Mouse (Mus musculus) gastrocnemius, postnatal 10 days (tissue): ENCODE results near the gene Arhgap23. TPM values are rescaled to one million over a fixed set of nuclear protein-coding genes. Genes with fewer than 3 reads are reported as not detected.

Experiments used
- DNase-seq: peaks from one replicate; pipeline ENCODE4 v3.0.0; 2021; ENCODE audit warnings: mixed read lengths
- total RNA-seq, 2 experiments: library from RNA; stranded (reverse); gene quantifications; 2 replicates each; pipeline ENCODE4 v1.2.3; 2021

The Arhgap23 gene
- total RNA-seq, 2 experiments from 2014 or later: 13.5 to 18.9 TPM

DNA sequence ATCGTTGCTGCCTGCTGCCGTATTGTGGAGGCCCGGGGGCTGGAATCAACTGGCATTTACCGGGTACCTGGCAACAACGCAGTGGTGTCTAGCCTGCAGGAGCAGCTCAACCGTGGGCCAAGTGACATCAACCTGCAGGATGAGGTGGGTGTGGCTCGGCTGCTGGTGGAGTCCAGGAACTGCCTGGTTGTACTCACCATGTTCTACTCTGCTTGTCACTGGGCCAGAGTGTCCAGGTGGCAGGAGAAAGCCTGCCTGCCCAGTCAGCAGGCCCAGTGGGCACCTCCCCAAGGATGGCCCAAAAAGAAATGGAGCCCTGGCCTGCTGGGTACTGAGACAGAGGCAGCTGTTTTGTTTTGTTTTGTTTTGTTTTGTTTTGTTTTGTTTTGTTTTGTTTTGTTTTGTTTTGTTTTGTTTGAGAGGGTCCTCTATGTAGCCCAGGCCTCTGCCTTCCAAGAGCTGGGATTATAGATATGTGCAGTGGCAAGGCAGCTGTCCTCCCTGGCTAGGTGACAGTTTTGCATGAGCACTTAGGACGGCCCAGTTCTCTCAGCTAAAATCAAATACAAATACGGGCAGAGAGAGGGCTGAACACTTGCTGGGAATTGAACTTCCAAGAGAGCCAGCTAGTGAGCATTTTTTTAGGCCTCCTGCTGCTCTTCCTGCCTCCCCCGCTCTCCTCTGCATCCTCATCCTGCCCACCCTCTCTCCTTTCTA lies 51.3 kb downstream of the Arhgap23 start:
- DNase-seq: peak; percentile 41

DNA sequence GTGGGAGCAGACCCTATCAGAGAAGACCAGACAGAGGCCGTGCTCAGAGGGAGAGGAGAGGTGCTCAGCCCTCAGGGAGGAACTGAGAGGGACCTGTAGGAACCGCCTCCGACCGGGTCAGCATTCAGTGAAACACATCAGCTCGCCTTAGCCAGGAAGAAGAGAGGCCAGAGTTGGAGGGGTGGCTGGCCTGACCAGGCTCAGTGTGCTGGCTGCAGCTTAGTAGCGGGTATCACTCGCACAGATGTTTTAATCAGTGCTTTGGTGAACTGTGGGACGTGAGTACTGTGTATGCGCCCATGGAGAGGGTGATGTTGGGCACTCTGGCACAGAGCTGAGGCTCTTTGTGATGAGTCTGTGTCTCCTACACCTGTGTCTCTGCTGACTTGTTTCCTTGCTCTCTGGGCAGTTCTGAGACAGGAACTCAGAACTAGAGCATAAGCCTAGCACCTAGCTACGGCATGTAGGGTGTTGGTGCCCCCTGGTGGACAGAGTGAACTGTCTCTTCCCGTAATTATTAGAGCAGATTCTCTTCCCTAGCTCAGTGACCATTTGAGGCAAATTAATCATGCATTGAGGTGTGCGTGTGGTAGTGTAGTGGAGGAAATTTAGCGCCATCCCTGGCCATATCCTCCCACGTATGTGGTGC lies 53.4 kb downstream of the Arhgap23 start:
- peak; percentile 93 for DNase-seq

DNA sequence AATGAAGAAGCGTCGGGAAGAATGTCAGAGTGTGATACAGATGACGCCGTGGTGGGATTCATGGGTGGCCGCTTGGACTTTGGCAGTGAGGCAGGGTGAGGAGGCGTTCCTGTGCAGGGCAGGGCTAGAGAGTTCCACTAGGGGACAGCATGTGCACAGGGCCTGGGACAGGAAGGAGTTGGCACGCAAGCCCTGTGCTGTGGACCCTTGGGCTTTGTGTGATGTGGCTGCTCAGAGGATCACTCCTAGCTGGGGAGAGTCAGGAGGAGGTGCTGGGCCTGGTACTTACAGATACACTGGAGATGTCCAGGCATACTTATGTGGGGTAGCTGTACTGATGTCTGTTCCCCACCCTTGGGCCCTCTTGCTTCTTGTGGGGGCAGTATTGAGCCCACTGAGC lies 54.5 kb downstream of the Arhgap23 start:
- no peak for DNase-seq

DNA sequence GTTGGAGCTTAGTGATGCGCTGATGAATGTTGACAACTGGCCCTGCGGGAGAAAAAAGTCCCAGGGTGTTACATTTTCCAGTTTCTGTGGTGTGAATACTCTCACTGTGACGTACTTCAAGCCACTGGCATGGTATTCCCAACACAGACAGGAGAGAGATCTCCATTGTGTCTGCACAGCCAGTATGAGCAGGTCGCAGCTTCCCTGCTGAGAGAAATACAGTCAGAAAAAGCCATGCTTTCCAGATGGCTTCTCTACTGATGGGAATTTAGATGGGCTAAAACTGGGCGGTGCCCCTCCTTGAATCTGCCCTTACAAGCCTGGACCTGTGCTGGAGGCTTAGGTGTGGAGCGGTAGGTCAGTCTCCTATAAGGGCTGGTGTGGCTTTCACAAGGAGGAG lies 55.9 kb downstream of the Arhgap23 start:
- no peak for DNase-seq

DNA sequence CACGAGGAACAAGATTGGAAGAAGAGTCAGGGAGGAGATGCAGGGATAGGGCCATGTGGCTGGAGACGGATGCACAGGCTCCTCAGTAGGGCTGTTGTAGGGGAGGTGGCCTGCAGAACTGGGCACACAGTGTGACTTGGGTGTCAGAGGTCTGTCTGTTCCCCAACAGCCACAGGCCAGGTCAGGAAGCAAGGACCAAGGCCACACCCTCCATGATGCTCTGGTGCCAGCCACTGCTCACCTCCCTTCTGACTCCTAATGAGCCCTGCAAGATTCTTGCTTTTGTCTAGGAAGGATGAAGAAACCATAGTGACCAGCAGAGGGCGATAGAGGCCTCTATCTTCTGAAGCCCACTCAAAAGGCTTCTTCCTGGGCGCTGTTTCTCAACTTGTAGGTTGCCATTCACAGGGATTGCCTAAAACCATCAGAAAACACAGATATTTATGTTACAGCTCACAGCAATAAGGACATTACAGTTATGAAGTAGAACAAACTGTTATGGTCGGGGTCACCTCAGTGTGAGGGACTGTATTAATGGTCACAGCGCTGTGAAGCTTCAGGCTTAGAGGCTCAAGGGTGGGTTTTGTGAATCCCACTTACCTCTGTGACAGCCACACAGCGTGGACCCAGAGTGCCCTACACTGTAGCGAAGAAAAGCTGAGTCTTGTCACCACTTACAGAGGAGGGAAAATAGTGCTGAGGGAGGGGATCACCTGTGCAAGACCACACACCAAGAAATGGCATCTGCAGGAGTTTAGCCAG lies 61.2 kb downstream of the Arhgap23 start:
- DNase-seq: peak; percentile 53

DNA sequence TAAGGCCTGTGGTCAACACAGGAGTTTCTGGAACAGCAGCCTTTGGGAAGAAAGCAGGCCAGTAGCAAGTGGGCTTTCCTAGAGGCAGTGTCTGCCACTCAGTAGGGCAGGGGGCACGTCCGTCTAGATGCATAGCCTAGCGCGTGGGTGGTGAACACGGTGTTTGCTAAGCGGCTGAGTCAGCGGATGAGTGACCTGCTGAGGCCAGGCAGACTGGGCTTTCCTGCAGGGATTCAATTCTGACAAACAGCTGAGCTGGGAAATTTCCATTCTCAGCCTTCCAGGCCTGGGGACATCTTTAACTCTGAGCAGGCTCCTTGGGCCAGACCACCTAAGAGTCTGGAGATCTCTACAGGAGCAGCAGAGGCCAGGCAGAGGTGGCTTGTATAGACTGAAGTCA lies 62.1 kb downstream of the Arhgap23 start:
- DNase-seq: no peak

DNA sequence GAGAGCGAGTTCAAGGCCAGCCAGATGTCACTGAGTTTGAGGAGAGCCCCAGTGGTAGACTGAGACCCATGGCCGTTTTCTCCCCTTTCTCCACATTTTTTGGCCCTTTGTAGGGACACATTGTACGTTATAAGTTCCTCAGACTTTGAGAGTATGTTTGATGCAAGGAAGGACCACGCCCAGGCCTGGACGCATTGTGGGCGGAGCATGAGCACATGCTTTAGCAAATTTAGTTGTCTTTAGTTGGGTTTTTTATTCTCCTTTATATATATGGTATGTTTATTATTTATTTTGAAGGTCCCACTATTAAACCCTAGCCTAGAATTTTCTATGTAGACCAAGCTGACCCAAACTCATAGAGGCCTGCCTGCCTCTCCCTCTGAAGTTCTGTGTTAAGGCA lies 63.0 kb downstream of the Arhgap23 start:
- DNase-seq: no peak

DNA sequence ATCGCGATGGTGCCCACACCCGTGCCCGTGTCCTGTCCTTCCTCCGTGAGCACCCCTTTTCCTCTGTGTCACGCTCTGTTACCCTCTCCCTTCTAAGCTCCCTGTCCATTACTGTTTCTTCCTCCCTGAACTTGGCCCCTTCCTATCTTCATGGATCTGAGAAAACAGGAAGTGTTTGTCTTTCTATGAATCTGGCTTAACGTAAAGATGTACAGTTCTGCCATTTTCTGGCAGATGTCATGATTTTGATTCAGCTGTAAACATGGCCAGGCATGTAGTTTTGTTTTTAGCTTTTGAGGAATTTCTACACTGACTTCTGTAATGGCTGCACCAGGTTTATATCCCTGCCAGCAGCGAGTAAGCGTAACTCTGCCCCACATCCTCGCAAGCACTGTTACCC lies 63.8 kb downstream of the Arhgap23 start:
- DNase-seq: no peak

DNA sequence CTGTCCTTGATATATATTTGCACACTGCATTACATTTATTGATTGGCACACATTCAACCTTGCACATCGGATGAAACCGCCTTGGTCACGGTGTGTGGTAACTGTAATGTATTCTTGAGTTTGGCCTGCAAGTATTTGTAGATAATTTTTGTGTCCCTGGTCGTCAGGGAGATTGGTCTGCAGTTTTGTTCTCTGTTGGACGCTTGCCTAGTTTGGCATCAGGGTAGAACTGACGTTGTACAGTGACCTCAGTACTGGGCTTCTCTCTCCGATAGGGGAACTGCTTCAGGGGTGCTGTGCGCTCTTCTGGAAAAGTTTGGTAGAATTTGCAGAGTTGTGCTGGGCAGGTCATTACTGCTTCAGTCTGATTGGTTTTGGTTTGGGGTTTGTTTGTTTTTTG lies 64.5 kb downstream of the Arhgap23 start:
- DNase-seq: no peak

DNA sequence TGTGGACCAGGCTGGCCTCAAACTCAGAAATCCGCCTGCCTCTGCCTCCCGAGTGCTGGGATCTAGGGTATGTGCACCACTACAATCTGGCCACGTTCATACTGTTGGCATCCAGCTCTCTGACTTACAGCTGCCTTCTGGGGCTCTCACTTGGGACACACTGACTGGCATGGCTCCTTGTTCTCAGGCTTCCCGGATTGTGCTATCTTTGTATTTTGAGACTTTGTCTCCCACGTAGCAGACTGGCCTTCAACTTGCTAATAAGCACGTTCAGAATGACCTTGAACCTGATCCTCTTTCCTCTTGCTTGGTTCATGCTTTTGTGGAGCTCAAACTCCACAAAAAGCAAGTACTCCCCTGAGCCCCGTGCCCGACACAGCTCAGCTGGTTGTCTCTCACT lies 70.3 kb downstream of the Arhgap23 start:
- no peak for DNase-seq

DNA sequence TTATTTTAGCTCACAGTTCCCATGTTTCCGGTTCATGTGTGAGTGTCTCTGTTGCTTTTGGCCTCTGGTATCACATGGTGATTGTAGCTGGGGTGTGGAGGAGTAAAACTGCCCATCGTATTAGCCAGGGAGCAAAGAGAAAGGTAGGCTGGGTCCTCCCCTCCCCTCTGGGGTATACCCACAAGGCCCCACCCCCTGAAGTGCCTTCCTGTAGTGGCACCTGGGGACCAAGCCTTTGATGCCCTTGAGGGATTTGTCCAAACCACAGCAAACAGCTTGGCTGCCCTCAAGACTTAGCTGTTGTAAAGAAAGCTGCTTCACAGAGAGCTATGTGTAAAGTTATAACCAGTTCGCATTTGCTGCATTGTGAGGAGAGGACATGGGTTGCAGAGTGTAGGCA lies 72.3 kb downstream of the Arhgap23 start:
- DNase-seq: no peak

DNA sequence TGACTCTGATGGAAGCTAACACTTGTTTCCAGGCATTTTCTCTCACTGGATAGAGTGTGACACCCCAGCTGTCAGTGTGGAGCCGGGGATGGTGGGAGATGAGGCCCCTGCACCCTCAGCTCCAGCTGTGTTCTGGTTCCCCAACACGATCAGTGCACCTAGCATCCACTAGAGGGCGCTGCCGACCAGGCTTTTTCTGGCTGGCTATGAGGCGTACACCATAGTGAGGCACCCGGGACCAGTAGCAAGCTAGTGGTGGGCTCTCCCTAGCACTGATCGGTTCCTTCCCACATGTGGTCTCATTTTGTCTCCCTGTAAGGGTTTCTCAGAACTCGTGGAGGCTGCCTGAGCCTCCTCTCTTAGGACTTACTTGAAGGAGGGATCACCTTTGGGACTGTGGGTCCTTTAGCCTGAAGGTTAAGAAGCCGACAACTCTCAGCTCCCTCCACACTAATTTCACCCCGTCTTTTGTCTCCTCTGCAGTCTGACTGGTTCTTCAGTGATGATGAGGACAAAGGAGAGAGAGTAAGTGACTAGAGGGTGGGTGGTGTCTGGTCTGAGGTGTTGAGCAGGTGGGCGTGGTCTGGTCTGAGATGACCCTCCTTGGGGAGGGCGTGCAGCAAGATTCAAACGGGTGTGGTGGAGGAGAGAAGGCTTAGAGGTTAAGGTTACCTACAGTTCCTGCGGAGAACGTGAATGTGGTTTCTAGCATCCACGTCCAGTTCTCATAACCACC lies 74.4 kb downstream of the Arhgap23 start:
- peak; percentile 81 for DNase-seq

DNA sequence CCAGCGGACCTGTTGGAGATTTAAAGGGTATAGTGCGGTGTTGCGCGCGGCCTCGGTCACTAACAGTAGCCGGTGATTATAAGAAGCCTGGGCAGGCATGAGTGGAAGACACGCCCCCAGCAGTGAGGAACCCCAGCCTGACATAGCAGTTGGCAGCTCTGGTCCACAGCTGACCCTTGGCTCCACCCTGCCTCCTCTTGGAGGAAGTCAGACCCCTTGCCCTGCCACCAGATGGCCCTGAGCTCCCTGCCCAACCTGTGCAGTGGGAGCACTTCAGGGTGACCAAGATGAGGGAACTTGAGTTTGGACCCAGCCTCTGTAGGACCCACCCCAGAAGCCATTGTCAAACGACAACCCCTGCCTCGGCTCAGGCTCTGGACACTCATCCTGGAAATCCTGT lies 76.3 kb downstream of the Arhgap23 start:
- DNase-seq: no peak

DNA sequence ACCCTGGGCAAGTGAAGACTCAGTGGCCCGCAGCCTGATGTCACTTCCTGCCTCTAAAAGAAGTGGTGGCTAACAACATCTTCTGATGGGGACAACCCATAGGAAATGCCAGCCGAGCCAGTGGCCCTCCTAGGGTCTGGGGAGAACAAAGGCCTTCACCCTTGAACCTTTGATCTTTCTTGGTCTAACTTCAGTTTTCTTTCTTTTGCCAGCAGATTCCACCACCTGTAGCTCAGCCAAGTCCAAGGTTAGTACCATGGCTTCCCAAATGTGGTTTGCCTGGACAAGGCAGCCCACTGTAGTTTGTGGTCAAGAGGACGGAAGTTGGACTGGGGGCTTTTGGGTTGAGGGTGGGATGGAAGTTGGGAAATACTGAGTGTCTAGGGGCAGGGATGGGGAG lies 77.5 kb downstream of the Arhgap23 start:
- DNase-seq: no peak

DNA sequence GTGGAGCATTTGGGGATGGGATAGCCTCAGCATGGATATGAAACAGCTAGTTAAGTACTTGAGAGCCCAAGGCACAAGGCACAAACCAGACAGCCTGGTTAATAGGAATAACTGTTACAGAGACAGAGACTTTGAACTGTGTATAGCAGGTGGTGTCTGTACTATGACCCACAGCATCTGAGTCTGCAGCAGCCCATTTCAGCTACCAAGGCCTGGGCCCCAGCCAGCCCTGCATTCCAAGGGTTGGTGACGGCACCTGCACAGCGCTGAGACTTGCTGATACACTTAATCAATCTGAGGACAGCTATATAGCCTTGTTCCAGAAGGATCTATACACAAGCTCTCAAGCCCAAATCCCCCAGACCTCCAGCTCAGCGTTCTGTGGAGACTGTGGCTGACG lies 82.2 kb downstream of the Arhgap23 start:
- no peak for DNase-seq

DNA sequence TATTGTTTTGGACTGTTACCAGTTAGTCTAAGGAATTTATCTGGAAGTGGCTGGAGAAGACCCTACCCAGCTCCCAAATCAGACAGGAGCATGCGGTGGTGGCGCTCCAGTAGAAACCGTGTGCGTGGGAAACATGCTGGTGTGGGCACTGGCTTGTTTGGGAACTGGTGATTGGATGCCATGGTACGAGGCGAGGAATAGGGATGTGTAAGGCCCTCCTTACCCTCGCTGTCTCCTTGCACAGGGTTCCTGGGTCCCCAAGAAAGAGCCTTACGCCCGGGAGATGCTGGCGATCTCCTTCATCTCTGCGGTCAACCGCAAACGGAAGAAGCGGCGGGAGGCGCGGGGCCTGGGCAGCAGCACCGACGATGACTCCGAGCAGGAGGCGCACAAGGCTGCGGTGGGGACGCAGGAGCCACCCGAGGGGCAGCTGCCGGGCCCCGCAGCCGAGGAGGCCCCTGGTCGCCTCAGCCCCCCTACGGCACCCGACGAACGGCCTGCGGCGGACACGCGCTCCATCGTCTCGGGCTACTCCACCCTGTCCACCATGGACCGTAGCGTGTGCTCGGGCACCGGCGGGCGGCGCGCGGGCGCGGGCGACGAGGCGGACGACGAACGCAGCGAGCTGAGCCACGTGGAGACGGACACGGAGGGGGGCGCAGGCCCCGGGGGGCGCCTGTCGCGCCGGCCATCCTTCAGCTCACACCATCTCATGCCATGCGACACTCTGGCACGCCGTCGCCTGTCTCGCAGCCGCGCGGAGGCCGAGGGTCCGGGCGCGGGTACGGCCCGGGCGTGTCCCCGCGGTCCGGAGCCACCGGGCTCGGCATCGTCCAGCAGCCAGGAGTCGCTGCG lies 84.8 kb downstream of the Arhgap23 start, which contains the start of gene 4933428G20Rik:
Gene 4933428G20Rik (minus strand): TSS at position 476 of the 855 bp plus-strand sequence.
- DNase-seq: no peak

DNA sequence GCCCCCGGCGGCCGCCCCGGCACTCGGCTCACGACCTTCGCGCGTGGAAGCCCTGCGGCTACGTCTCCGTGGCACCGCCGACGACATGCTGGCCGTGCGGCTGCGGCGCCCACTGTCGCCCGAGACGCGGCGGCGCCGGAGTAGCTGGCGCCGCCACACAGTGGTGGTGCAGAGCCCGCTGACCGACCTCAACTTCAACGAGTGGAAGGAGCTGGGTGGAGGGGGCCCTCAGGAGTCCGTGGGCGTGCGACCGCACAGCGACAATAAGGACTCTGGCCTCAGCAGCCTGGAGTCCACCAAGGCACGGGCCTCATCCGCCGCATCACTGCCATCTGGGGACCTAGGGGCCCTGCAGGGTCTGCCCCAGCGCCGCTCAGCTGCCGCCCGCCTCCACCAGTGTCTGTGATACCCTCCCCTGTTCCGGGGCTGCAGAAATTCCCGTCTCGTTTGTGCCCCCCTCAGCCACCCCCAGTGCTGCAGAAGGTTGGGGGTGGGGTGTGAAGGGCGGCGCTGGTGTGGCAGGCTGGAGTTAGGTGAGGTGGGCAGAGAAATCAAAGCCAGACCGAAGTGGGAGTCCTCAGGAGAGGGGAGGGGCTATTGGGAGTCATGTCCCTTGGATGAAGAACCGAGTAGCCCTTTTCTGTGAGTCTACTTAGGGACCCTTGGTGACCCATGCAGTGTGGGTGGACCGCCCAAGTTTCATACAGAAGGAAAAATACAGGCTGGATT lies 85.6 kb downstream of the Arhgap23 start:
- DNase-seq: no peak

DNA sequence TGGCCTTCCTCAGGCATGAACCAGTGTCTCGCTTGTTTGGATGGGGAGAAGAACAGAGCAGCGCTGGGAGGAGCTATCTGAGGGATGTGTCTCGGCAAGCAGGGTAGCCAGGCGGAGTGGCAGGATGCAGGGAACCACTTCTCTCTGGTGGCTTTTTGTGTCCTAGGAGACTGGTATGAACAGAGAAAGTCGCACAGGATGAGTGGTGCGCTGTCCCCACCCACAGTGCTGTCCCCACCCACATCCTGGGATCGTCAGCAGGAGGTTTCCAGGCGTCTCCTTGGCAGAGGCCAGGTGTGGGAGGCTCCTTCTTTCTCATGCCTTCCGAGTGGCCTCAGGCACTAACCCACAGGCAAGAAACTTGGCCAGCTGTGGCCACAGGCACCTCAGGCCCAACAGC lies 87.0 kb downstream of the Arhgap23 start:
- no peak for DNase-seq

DNA sequence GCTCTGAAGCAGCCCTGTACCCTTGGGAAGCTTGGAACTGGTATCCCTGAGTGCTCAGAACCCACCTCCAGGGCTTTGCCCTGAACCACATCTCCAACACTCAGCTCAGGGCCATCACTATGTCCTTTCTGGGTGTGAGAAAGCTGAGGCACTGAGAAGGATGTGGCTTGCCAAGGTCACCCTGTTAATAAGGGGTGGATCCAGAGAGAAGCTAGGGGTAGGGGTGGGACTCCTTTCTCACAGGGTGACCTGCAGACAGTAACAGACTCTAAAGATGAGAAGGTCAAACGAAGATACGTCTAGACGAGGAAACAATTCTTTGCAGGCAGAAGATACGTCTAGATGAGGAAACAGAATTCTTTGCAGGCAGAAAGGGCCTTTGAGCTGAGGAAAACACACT lies 87.5 kb downstream of the Arhgap23 start:
- no peak for DNase-seq

DNA sequence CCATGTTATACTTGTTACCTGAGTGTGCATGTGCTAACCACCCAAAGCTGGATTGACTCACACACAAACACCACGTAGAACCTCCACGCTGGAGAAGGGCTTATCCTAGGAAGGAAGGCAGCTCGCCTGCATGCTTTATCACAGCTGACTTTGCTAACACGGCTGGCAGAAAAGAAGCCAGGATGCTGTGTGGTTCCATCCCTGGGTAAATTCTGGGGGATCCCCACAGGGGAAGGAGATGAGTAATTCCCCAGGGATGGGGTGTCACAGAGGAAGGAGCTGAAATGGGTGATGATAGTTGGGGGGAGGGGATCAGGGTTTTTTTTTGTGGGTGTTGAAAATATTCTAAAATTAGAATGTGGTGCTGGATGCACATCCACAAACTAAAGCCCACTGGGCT lies 90.5 kb downstream of the Arhgap23 start:
- DNase-seq: no peak

DNA sequence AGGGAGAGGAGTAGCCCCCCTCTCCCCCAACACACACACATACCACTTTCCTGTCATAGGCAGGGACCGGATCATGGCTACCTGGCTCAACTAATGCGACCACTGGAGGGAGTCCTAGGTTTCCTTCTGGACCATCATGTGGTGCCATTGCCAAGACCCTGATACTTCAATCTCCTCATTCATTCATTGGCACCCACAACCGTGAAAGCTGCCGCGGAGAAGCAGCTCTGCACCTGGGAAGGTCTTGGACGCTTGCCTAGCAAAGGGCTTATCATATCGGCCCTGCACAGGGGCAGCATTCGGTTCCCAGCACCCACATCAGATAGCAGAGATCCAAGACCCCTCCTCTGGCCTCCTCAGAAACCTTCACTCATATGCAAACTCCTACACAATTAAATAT lies 91.0 kb downstream of the Arhgap23 start:
- no peak for DNase-seq
